Mouse (Mus musculus): Measurements from ENCODE around the gene Mau2. TPM values are rescaled to one million over a fixed set of nuclear protein-coding genes. Genes with fewer than 3 reads are reported as not detected.
A peak's percentile ranks its signal among the peaks of the same experiment; 100 is the strongest.
"Not testable (repeated sequence)": the region's sequence is repeated elsewhere in the genome, so short reads cannot be mapped to it uniquely, and the experiment has no call there.

Gene Mau2
- polyA plus RNA-seq, 1 experiment from 2014 or later: 55.1 TPM

- H3K4me2 ChIP-seq (ENCODE audit: low read depth, low read length): no peak overlapping the region
- WGBS: 79% methylated on average over 1 of the region's 1 CpGs
- H3K9ac ChIP-seq (ENCODE audit: low read length): no peak overlapping the region
- peaks cover 10% of the 10 kb centered on the region for H3K4me1 ChIP-seq (replicated peaks; ENCODE audit: control insufficient read depth, insufficient read depth, low read length)
- H3K27ac ChIP-seq (ENCODE audit: low read length): no peak overlapping the region
- no peaks in the 10 kb centered on the region for H3K27me3 ChIP-seq (ENCODE audit: control insufficient read depth, insufficient read depth, low read depth, low read length)
- no peak for ATAC-seq (ENCODE audit: low read depth)
- no peaks in the 10 kb centered on the region for H3K9me3 ChIP-seq (ENCODE audit: control insufficient read depth, low read length)
- no peaks in the 10 kb centered on the region for H3K36me3 ChIP-seq (ENCODE audit: control insufficient read depth, insufficient read depth, low read length)
- no peak overlapping the region for H3K4me3 ChIP-seq (ENCODE audit: low read length)
Observed at GRCm38 (mm10) chr8:70037994-70038393, 4.5 kb downstream of the Mau2 start.

GRCm38 (mm10) chr8:70030255-70030654, 12.3 kb downstream of the Mau2 start:
- Histone ChIP-seq H3K9me3 (ENCODE audit: control insufficient read depth, low read length) (no peaks in the 10 kb centered on the region), H3K36me3 (ENCODE audit: control insufficient read depth, insufficient read depth, low read length) (peaks cover 34% of the 10 kb centered on the region), H3K4me2 (ENCODE audit: low read depth, low read length) (no peak overlapping the region), H3K27ac (ENCODE audit: low read length) (no peak overlapping the region), H3K27me3 (ENCODE audit: control insufficient read depth, insufficient read depth, low read depth, low read length) (no peaks in the 10 kb centered on the region), H3K9ac (ENCODE audit: low read length) (no peak overlapping the region), H3K4me1 (replicated peaks; ENCODE audit: control insufficient read depth, insufficient read depth, low read length) (no peaks in the 10 kb centered on the region), H3K4me3 (ENCODE audit: low read length) (no peak overlapping the region)
- WGBS: 88% methylated on average over 1 of the region's 1 CpGs
- ATAC-seq (ENCODE audit: low read depth): no peak

- Histone ChIP-seq H3K36me3 (ENCODE audit: control insufficient read depth, insufficient read depth, low read length) (peaks cover 60% of the 10 kb centered on the region), H3K9me3 (ENCODE audit: control insufficient read depth, low read length) (no peaks in the 10 kb centered on the region), H3K4me3 (ENCODE audit: low read length) (no peak overlapping the region), H3K4me2 (ENCODE audit: low read depth, low read length) (no peak overlapping the region), H3K9ac (ENCODE audit: low read length) (no peak overlapping the region), H3K27me3 (ENCODE audit: control insufficient read depth, insufficient read depth, low read depth, low read length) (no peaks in the 10 kb centered on the region), H3K27ac (ENCODE audit: low read length) (no peak overlapping the region), H3K4me1 (replicated peaks; ENCODE audit: control insufficient read depth, insufficient read depth, low read length) (no peaks in the 10 kb centered on the region)
- ATAC-seq (ENCODE audit: low read depth): no peak
- 87% methylated on average over 2 of the region's 2 CpGs for WGBS
Observed at GRCm38 (mm10) chr8:70026151-70026550, 16.4 kb downstream of the Mau2 start.

GRCm38 (mm10) chr8:70023596-70023995, 18.9 kb downstream of the Mau2 start:
- whole genome bisulfite sequencing: 81% methylated on average over 8 of the region's 8 CpGs
- ATAC-seq (ENCODE audit: low read depth): no peak
- Histone ChIP-seq H3K4me3 (ENCODE audit: low read length) (no peak overlapping the region), H3K27ac (ENCODE audit: low read length) (no peak overlapping the region), H3K27me3 (ENCODE audit: control insufficient read depth, insufficient read depth, low read depth, low read length) (no peaks in the 10 kb centered on the region), H3K9me3 (ENCODE audit: control insufficient read depth, low read length) (no peaks in the 10 kb centered on the region), H3K4me2 (ENCODE audit: low read depth, low read length) (no peak overlapping the region), H3K9ac (ENCODE audit: low read length) (no peak overlapping the region), H3K36me3 (ENCODE audit: control insufficient read depth, insufficient read depth, low read length) (peaks cover 71% of the 10 kb centered on the region), H3K4me1 (replicated peaks; ENCODE audit: control insufficient read depth, insufficient read depth, low read length) (no peaks in the 10 kb centered on the region)

GRCm38 (mm10) chr8:70015017-70015416, 27.5 kb downstream of the Mau2 start:
- Histone ChIP-seq H3K4me2 (ENCODE audit: low read depth, low read length) (no peak overlapping the region), H3K4me1 (replicated peaks; ENCODE audit: control insufficient read depth, insufficient read depth, low read length) (no peaks in the 10 kb centered on the region), H3K4me3 (ENCODE audit: low read length) (no peak overlapping the region), H3K27ac (ENCODE audit: low read length) (no peak overlapping the region), H3K9ac (ENCODE audit: low read length) (no peak overlapping the region), H3K36me3 (ENCODE audit: control insufficient read depth, insufficient read depth, low read length) (peaks cover 30% of the 10 kb centered on the region), H3K9me3 (ENCODE audit: control insufficient read depth, low read length) (no peaks in the 10 kb centered on the region), H3K27me3 (ENCODE audit: control insufficient read depth, insufficient read depth, low read depth, low read length) (no peaks in the 10 kb centered on the region)
- 66% methylated on average over 1 of the region's 1 CpGs for WGBS
- no peak for ATAC-seq (ENCODE audit: low read depth)

GRCm38 (mm10) chr8:70012763-70013162, 29.8 kb downstream of the Mau2 start:
- WGBS: 78% methylated on average over 1 of the region's 1 CpGs
- ATAC-seq (ENCODE audit: low read depth): no peak
- H3K4me2 ChIP-seq (ENCODE audit: low read depth, low read length): no peak overlapping the region
- no peak overlapping the region for H3K9ac ChIP-seq (ENCODE audit: low read length)
- no peak overlapping the region for H3K27ac ChIP-seq (ENCODE audit: low read length)
- H3K4me3 ChIP-seq (ENCODE audit: low read length): no peak overlapping the region
- H3K9me3 ChIP-seq (ENCODE audit: control insufficient read depth, low read length): no peaks in the 10 kb centered on the region
- no peaks in the 10 kb centered on the region for H3K4me1 ChIP-seq (replicated peaks; ENCODE audit: control insufficient read depth, insufficient read depth, low read length)
- peaks cover 8% of the 10 kb centered on the region for H3K36me3 ChIP-seq (ENCODE audit: control insufficient read depth, insufficient read depth, low read length)
- no peaks in the 10 kb centered on the region for H3K27me3 ChIP-seq (ENCODE audit: control insufficient read depth, insufficient read depth, low read depth, low read length)

GRCm38 (mm10) chr8:70012350-70012749, 30.2 kb downstream of the Mau2 start:
- no peak overlapping the region for H3K27ac ChIP-seq (ENCODE audit: low read length)
- no peak for ATAC-seq (ENCODE audit: low read depth)
- H3K4me1 ChIP-seq (replicated peaks; ENCODE audit: control insufficient read depth, insufficient read depth, low read length): no peaks in the 10 kb centered on the region
- H3K4me3 ChIP-seq (ENCODE audit: low read length): no peak overlapping the region
- no peak overlapping the region for H3K9ac ChIP-seq (ENCODE audit: low read length)
- H3K9me3 ChIP-seq (ENCODE audit: control insufficient read depth, low read length): no peaks in the 10 kb centered on the region
- 65% methylated on average over 3 of the region's 3 CpGs for WGBS
- H3K4me2 ChIP-seq (ENCODE audit: low read depth, low read length): no peak overlapping the region
- no peaks in the 10 kb centered on the region for H3K27me3 ChIP-seq (ENCODE audit: control insufficient read depth, insufficient read depth, low read depth, low read length)
- H3K36me3 ChIP-seq (ENCODE audit: control insufficient read depth, insufficient read depth, low read length): peaks cover 5% of the 10 kb centered on the region; the same call in 1 of the 2 replicates

GRCm38 (mm10) chr8:70010796-70011195, 31.7 kb downstream of the Mau2 start:
- not testable (repeated sequence) for H3K27ac ChIP-seq (ENCODE audit: low read length); H3K4me3 ChIP-seq (ENCODE audit: low read length); H3K27me3 ChIP-seq (ENCODE audit: control insufficient read depth, insufficient read depth, low read depth, low read length); H3K9ac ChIP-seq (ENCODE audit: low read length); H3K9me3 ChIP-seq (ENCODE audit: control insufficient read depth, low read length); ATAC-seq (ENCODE audit: low read depth); H3K36me3 ChIP-seq (ENCODE audit: control insufficient read depth, insufficient read depth, low read length); H3K4me2 ChIP-seq (ENCODE audit: low read depth, low read length); H3K4me1 ChIP-seq (replicated peaks; ENCODE audit: control insufficient read depth, insufficient read depth, low read length)
- WGBS: 92% methylated on average over 14 of the region's 14 CpGs

GRCm38 (mm10) chr8:70005178-70005577, 37.4 kb downstream of the Mau2 start:
- H3K9ac ChIP-seq (ENCODE audit: low read length): no peak overlapping the region
- peaks cover 3% of the 10 kb centered on the region for H3K4me1 ChIP-seq (replicated peaks; ENCODE audit: control insufficient read depth, insufficient read depth, low read length)
- 39% methylated on average over 2 of the region's 2 CpGs for WGBS
- no peak overlapping the region for H3K4me2 ChIP-seq (ENCODE audit: low read depth, low read length)
- H3K4me3 ChIP-seq (ENCODE audit: low read length): no peak overlapping the region
- no peaks in the 10 kb centered on the region for H3K27me3 ChIP-seq (ENCODE audit: control insufficient read depth, insufficient read depth, low read depth, low read length)
- H3K36me3 ChIP-seq (ENCODE audit: control insufficient read depth, insufficient read depth, low read length): no peaks in the 10 kb centered on the region
- ATAC-seq (ENCODE audit: low read depth): peak; percentile 34; the same call in 1 of the 2 replicates
- H3K9me3 ChIP-seq (ENCODE audit: control insufficient read depth, low read length): no peaks in the 10 kb centered on the region
- no peak overlapping the region for H3K27ac ChIP-seq (ENCODE audit: low read length)

- no peaks in the 10 kb centered on the region for H3K36me3 ChIP-seq (ENCODE audit: control insufficient read depth, insufficient read depth, low read length)
- no peak for ATAC-seq (ENCODE audit: low read depth)
- no peak overlapping the region for H3K9ac ChIP-seq (ENCODE audit: low read length)
- H3K27ac ChIP-seq (ENCODE audit: low read length): no peak overlapping the region
- no peak overlapping the region for H3K4me3 ChIP-seq (ENCODE audit: low read length)
- no peaks in the 10 kb centered on the region for H3K9me3 ChIP-seq (ENCODE audit: control insufficient read depth, low read length)
- H3K4me1 ChIP-seq (replicated peaks; ENCODE audit: control insufficient read depth, insufficient read depth, low read length): peaks cover 3% of the 10 kb centered on the region
- no peaks in the 10 kb centered on the region for H3K27me3 ChIP-seq (ENCODE audit: control insufficient read depth, insufficient read depth, low read depth, low read length)
- no peak overlapping the region for H3K4me2 ChIP-seq (ENCODE audit: low read depth, low read length)
Observed at GRCm38 (mm10) chr8:70004345-70004744, 38.2 kb downstream of the Mau2 start.

Measured in lung, embryonic 16.5 days (tissue).